Mouse (Mus musculus) fat pad, adult 2 months (tissue): Measurements from ENCODE around the gene Eef1a1.
"Not testable (repeated sequence)": the region's sequence is repeated elsewhere in the genome, so short reads cannot be mapped to it uniquely, and the experiment has no call there.

ENCODE experiments used
- DNase-seq: peaks from one replicate; pipeline ENCODE4 v3.0.0-alpha.2; 2011; ENCODE audit warnings: low read depth, low spot score; ENCODE audit errors: extremely low read depth

Eef1a1 gene

GRCm38 (mm10) chr9:78488890-78489420 is at the start of gene Eef1a1:
Gene Eef1a1 (minus strand): TSS chr9:78489151.
- DNase-seq, result no peak

DNA sequence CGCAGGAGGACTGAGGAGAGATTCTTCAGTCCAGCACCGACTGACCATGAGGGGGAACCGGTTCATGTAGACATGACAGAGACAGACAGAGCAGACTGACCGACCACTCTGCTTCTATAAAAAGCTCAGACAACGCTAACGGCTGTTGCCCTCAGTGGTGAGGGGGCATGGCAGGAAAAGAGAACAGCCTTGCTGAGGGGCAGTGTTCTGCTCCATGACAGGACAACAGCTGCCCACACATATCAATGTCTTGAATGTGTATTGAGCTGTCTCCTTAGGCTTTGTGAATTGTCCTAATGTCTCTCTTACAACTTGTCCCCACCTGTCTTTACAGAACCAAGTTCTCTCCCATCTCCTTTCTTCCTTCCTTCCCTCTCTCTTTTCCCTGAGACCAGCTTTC is 49.5 kb upstream of the Eef1a1 start:
- no peak for DNase-seq

GRCm38 (mm10) chr9:78537154-78537873 is 48.4 kb upstream of the Eef1a1 start:
- no peak for DNase-seq

- no peak for DNase-seq
These were observed 45.7 kb upstream of the Eef1a1 start for GRCm38 (mm10) chr9:78534606-78535005.

- DNase-seq, result no peak
These were observed 44.5 kb upstream of the Eef1a1 start for GRCm38 (mm10) chr9:78533296-78533935.

GRCm38 (mm10) chr9:78532341-78532819 is 43.4 kb upstream of the Eef1a1 start:
- no peak for DNase-seq

- DNase-seq, result no peak
These were observed 42.9 kb upstream of the Eef1a1 start for GRCm38 (mm10) chr9:78531816-78532215.

GRCm38 (mm10) chr9:78527767-78528381 is 38.9 kb upstream of the Eef1a1 start:
- DNase-seq, result no peak

DNA sequence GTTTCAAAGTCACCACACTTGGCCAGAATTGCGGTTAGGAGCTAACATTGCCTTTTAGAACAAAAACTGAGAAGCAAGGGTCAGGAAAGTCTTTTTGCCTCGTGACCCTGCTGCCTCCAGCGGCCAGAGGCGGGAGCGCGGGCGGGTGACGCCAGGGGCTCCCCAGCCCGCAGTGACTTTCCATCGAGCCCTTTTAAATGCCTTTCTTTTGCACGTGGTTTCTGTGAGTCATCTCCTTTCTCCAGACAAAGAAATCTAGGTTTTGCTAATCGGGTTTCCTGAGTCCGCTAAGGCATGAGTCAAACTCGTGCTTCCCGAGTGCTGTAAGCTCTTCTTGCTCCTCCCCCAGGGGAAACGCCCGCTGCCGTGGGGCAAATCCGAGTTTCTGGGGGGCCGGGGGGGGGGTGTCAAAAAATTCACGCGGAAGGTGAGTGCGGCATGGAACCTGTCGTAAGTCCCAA is 38.4 kb upstream of the Eef1a1 start:
- DNase-seq, result no peak

- DNase-seq, result no peak
These were observed 37.3 kb upstream of the Eef1a1 start for GRCm38 (mm10) chr9:78526206-78526605.

DNA sequence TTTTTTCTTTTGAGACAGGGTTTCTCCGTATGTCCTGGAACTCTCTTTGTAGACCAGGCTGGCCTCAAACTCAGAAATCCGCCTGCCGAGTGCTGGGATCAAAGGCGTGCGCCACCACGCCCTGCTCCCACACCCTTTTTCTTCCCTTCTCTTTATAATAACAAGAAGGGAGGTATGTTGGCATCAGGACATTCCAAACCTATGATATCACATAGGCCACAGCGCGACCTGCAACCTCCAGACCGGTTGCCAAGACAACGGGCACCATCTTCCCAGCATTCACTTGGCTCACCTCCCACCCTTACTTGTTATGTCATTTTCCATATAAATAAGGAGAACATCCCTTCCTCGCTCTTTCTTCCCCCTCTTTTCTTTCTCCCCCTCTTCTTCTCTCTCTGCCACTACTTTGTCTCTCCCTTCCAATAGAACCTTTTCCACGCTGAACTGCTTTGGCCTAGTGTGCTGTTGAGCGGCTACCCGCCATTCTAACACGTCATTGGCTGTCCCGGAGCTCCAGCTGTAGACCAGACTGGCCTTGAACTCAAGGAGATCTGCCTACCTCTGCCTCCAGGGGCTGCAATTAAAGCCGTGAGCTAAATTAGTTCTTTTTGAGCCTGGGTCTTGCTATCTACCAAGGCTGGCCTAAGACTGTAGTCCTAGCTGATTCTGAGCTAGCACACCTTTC is 36.6 kb upstream of the Eef1a1 start:
- DNase-seq, result no peak

DNA sequence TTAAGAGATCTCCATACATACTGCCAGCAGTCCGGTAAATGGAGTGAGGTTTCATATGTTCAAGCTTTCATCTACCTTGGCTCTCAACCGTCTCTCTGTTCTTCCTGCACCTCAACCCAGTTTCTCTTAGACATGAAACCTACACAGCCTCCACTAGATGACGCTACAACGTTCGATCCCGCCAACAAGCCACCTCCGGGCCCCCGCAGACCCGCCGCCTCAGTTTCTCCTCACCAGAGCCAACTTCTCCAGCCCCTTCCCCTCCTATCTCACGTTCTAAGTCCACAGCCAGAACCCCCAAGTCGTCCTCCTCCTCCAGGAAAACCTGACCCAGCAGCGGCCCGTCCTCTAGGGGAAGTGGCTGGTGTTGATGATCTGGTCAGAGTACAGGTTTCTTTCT is 32.7 kb upstream of the Eef1a1 start:
- no peak for DNase-seq

- DNase-seq, result no peak
These were observed 32.0 kb upstream of the Eef1a1 start for GRCm38 (mm10) chr9:78520780-78521601.

DNA sequence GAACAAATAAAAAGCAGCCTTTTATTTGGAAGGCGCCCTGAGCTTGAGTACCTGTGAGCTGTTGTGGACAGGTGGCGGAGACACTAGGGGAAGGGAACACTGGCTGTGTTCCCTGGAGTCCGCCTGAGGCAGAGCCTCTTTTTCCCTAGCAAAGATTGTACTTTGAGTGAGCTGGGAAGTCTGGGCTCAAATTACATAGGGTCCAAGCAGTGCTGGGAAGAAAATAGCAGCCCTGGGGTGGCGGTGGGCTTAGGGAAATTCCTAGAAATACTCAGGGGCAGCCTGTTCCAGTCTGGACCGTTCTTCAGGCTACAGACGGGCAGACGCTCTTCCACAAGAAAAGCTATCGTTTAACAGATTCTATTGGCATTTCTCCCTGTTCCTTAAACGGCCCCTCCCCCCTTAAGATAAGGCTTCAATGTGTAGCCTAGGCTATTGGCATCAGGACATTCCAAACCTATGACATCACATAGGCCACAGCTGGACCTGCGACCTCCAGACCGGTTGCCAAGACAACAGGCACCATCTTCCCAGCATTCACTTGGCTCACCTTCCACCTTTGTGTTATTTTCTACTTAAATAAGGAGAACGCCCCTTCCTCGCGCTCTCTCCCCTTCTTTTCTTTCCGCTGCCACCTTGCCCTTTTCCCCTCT is 31.3 kb upstream of the Eef1a1 start:
- DNase-seq, result no peak

DNA sequence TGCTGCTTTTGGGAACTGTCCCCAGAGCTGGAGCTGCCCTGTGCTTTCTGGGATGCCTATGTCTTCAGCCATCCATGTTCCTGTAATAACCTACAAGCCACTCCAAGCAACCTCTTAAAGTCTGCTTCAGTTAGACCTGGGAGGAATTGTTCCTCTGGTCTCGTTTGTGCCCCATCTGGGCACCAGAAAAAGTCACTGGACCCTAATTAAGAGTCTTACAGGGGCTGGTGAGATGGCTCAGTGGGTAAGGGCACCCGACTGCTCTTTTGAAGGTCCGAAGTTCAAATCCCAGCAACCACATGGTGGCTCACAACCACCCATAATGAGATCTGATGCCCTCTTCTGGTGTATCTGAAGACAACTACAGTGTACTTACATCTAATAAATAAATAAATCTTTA is 28.3 kb upstream of the Eef1a1 start:
- not testable (repeated sequence) for DNase-seq

DNA sequence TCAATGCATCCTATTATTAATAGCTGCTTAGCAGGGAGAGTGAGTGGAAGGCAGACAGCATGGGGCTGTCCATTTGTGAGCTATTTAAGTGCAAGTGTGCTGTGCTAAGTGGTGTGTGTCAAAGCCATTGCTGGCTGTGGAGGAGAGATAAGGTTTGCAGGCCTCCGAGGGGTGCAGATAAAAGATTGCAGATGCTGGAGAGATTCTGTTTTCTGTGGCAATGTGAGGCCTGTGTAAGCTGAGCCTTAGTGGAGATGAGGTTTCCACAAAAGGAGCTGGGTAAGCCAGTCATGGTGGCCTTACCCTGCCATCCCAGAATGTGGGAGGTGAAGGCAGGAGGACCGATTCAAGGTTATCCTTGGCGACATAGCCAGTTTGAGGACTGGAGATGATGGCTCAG is 27.2 kb upstream of the Eef1a1 start:
- DNase-seq, result no peak

DNA sequence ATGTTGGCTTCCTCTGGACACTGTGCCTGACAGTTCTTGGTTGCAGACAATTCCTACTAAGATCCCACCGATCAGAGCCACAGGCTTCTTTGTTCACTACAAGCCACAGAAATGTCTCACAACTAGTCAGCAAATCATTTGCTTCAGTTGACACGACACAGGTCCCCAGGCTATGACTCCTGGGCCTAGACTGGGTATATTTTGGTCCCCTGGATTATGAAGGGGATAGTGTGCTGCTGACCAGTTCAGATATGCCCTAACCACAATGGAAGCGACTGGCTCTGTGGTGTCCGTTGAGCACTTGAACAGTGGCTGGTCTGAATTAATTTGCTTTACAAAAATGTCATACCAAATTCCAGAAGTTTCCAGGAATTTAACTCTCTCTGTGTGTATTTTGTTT is 25.7 kb upstream of the Eef1a1 start:
- no peak for DNase-seq

GRCm38 (mm10) chr9:78513776-78514500 is 25.0 kb upstream of the Eef1a1 start:
- DNase-seq, result no peak

DNA sequence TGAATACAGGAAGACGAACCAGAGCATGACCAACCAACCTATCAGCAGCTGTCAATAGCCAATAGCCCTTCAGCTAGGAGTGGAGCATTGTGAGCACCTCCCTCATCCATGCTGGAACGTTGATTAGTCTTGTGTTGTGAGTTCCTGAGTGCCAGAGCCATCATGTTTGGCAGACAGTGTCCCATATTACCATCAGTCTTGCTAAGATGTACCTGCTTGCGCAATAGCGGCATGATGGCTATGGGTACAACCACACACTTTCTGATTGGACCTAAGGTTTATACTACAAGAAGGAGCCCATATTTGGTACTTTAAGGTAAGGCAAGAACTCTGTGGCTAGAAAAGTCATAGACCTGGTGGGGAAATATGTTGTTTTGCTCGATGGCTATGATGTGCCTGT is 22.8 kb upstream of the Eef1a1 start:
- no peak for DNase-seq
